Mouse (Mus musculus): Measurements from ENCODE around the gene Pygo1. TPM values are rescaled to one million over a fixed set of nuclear protein-coding genes. Genes with fewer than 3 reads are reported as not detected.

Gene Pygo1
- total RNA-seq, 2 experiments from 2014 or later = 30.9 to 32.9 TPM

DNA sequence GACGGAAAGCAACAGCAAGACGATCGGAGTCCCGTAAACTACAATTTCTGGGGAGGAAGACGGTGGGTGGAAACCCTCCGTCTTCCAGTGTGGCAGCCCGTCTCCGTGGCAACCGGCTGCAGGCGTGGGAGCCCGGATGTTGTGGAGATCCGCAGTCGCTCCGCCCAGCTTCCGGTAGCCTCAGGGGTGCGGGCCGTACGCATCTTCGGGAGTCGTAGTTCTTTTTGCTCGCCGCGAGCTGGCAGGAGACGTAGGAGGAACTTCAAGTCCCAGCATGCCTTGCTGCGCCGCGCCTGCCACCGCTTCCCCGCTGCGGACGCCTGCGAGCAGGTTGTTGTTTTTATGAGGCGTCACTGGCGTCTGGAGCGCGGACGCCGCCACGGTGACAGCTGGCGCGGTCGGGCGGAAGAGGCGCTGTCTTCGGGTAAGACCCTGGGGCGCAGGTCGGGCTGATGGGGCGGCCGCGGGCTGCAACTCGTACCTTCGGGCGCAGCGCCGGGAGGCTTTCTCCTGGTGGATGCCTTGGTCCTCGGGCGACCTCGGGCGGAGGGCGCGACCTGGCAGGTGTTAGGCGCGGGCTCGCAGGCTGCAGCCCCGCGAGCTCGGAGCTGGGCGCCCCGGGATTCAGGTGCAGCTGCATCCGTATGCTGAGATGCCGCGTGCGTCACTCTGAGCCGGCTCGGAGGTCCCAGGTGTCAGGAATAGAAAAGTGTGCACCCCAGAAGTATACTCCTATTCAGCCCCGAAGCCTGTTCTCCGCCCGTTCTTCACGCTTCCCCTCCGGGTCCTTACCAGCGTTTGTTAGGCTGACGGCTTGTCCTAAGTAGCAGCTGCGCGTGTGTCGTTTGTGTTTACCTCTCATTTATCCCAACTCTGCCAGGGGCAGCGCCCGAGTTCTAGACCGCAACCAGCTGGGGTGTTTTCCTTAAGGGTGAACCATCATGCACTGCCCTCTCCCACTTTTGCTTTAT lies 60.1 kb downstream of the Pygo1 start, which contains the start of the genes Ccpg1os and Ccpg1:
TSS of gene Ccpg1os (minus strand) at position 133 of the 971 bp plus-strand sequence.
TSS of gene Ccpg1 (plus strand) at position 180 of the 971 bp plus-strand sequence.
- DNase-seq (ENCODE audit: low spot score in 2 of 2) = peak; percentile 96 to 99
- peak; percentile 35 for TF ChIP-seq CTCF (conservative IDR thresholded peaks at IDR 0.05)
- peak within 1 kb of the TSS; percentile 97 for H3K27ac ChIP-seq

DNA sequence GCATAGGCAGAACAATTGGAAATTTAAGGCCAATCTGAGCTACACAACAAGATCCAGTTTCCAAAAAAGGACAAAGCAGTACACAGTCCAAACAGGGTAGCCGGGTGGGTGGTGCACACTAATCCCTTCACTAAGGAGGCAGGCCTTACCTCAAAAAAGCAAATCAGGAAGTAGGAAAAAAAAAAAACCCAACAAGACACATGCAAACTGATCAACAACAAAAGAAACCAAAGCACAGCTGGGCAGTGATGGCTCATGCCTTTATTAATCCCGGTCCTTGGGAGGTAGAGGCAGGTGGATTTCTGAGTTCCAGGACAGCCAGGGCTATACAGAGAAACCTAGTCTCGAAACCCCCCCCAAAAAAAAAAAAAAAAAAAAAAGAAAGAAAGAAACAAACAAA lies 62.3 kb downstream of the Pygo1 start:
- Histone ChIP-seq H3K4me3 (no peak overlapping the region), H3K27ac (no peak overlapping the region)
- no peak for TF ChIP-seq CTCF (conservative IDR thresholded peaks at IDR 0.05)
- DNase-seq (ENCODE audit: low spot score in 2 of 2) = no peak

More for the DNA sequence above, 60.1 kb downstream of the Pygo1 start, which contains the start of the genes Ccpg1os and Ccpg1:
- H3K4me3 ChIP-seq = peak within 1 kb of the TSS; percentile 86

DNA sequence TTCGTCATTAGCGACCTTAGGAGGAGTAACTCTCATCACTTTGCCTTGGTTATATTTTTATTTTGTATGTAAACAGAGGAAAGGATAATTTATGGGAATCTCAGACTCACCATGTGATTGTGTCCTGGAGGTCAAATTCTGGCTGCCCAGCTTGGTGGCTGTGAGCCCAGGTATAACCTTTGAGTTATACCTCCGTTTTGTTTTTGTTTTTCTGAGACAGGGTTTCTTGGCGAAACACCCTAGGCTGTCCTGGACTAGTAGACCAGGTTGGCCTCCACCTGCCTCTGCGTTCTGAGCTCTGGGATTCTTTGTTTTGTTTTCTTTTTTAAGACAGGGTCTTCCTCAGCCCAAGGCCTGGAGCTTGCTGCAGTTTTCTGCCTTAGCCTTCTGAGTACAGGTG lies 63.3 kb downstream of the Pygo1 start:
- DNase-seq (ENCODE audit: low spot score in 2 of 2) = no peak
- H3K27ac ChIP-seq = no peak overlapping the region; the same call in 1 of the 2 replicates
- TF ChIP-seq CTCF (conservative IDR thresholded peaks at IDR 0.05) = no peak
- no peak overlapping the region for H3K4me3 ChIP-seq

DNA sequence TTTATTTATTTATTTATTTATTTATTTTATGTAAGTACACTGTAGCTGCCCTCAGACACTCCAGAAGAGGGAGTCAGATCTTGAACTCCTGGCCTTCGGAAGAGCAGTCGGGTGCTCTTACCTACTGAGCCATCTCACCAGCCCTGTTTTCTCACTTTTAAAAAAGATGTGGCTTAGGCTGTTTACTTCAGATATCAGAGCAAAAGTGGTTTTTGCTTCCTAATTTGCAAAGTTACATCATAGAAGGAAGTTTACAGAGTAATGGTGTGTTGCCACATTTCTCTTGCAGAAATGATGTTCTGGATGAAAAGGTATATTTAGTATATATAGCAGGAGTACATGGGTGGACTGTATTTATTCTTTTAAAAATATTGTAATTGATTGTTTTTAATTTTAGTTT lies 66.0 kb downstream of the Pygo1 start:
- H3K4me3 ChIP-seq = no peak overlapping the region
- TF ChIP-seq CTCF (conservative IDR thresholded peaks at IDR 0.05) = no peak
- no peak overlapping the region for H3K27ac ChIP-seq
- DNase-seq (ENCODE audit: low spot score in 2 of 2) = no peak

DNA sequence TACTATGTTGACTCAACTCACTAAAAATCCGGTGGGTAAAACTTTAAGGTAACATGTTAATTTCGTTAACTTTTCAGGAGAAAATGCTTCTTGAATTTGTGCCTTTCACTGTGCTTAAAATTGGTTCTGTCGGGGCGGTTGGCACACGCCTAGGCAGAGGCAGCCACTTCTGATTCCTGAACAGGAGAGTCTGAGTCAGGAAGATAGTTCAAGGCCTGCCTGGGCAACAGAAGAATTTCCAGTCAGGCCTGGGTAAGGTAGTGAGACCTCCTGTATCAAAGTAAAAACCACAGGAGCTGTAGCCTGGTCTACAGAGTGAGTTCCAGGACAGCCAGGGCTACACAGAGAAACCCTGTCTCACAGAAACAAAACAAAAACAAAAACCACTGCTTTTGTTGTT lies 67.1 kb downstream of the Pygo1 start:
- no peak overlapping the region for H3K27ac ChIP-seq
- TF ChIP-seq CTCF (conservative IDR thresholded peaks at IDR 0.05) = no peak
- DNase-seq (ENCODE audit: low spot score in 2 of 2) = no peak
- no peak overlapping the region for H3K4me3 ChIP-seq

DNA sequence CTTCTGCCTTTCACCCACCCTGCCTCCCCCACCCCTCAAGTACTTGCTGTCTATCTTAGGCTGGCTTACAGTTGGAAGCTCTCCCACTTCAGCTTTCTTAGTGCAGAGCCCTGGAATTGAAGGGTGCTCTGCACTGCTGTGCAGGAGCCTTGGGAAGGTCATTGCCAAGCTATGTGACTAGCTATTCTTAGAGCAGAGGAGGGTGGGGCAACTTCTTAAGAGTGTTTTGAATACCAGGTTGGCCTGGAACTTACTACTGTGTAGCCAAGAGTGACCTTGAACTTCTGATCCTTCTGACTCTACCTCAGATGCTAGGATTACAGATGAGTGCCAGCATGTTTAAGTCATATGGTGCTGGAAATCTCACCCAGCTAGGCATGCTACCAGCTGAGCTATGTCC lies 70.7 kb downstream of the Pygo1 start:
- no peak overlapping the region for H3K4me3 ChIP-seq
- no peak for DNase-seq (ENCODE audit: low spot score in 2 of 2)
- no peak overlapping the region for H3K27ac ChIP-seq
- no peak for TF ChIP-seq CTCF (conservative IDR thresholded peaks at IDR 0.05)

DNA sequence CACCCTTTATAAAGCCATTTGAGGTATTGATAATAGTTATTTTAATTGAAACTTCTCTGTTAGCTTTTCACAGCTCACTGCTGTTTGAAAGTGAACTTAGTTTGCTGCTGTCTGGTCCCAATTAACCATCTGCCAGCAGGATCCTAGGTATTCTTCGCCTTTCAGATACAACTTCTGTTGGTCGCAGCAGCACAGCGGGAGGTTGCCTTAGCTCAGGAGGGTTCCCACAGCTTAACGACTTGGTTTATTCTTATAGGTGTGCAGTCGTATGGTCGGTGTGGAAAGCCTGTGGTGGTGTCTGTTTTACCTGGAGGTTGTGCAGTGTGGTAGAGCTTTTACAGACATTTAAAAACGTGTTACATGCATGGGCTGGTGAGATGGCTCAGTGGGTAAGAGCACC lies 71.4 kb downstream of the Pygo1 start:
- TF ChIP-seq CTCF (conservative IDR thresholded peaks at IDR 0.05) = no peak
- Histone ChIP-seq H3K27ac (no peak overlapping the region), H3K4me3 (no peak overlapping the region)
- DNase-seq (ENCODE audit: low spot score in 2 of 2) = no peak

DNA sequence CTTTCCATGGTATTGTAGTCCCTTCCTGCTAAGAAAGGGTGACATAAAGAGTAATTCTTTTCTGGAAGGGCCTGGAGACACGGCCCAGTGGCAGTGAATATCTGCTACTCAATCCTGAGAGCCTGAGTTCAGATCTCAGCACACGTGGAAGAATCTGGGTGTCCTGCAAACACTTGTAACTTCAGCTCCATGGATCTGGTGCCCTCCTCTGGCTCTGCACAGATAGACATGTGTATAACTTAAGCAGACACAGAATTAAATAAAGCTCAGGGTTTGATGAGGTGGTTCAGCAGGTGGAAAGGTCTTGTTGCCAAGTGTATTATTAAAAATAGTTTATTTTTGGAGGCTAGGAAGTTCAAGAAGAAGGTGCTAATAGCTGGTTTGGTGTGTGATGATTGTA lies 75.0 kb downstream of the Pygo1 start:
- TF ChIP-seq CTCF (conservative IDR thresholded peaks at IDR 0.05) = peak; percentile 56
- Histone ChIP-seq H3K4me3 (no peak overlapping the region), H3K27ac (no peak overlapping the region)
- no peak for DNase-seq (ENCODE audit: low spot score in 2 of 2)

DNA sequence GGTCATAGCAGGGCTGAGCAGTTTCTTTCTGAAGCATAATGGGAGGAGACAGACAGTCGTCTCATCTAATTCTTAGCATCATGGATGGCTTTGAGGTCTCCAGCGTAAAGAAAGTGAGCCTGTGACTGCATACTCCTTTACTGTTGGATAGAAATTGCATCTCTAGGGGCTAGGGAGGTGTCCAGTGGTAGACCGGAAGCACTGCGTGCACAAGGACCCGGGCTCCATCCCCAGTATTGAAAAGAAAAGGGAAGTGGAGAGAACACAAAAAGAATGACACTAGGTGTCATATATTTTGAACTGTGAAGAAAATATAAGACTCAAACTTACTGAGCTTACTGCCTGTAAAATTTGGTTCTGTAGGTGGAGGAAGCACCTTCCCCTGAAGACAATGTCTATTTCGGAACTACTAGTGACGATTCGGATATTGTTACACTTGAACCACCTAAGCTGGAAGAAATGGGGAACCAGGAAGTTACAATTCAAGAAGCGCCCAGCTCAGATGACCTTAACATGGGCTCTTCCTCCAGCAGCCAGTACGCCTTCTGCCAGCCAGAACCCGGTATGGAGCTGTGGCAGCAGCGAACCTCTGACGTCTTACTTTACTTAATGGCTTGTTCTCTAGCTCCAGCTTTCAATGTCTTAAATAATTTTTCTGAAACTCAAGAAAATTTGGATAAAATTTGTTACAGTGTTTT lies 76.0 kb downstream of the Pygo1 start:
- no peak for DNase-seq (ENCODE audit: low spot score in 2 of 2)
- no peak overlapping the region for H3K4me3 ChIP-seq
- H3K27ac ChIP-seq = no peak overlapping the region; the same call in 1 of the 2 replicates
- no peak for TF ChIP-seq CTCF (conservative IDR thresholded peaks at IDR 0.05)

Other genes with a start within 250 kb of the Pygo1 start
- gene Prtg, start 118.8 kb upstream of the Pygo1 start, total RNA-seq (2021) = 1 to 10 TPM; 3.2 to 3.3 TPM
- gene Dyx1c1, start 33.1 kb downstream of the Pygo1 start, total RNA-seq (2021) = 1 to 10 TPM; 2.5 to 3.8 TPM
- gene Gm44503, start 33.2 kb downstream of the Pygo1 start, total RNA-seq (2021) = not detected
- gene Ccpg1os, start 59.7 kb downstream of the Pygo1 start, total RNA-seq (2021) = 10 to 100 TPM in 1 of 2 experiments, 1 to 10 TPM in 1; 9.3 to 11.0 TPM
- 100 to 1,000 TPM; 149 to 152 TPM for gene Ccpg1, start 59.8 kb downstream of the Pygo1 start, total RNA-seq (2021)
- gene Pigb, start 114.7 kb downstream of the Pygo1 start, total RNA-seq (2021) = 10 to 100 TPM; 16.8 to 17.7 TPM
- 10 to 100 TPM; 14.5 to 17.3 TPM for gene Rab27a, start 119.2 kb downstream of the Pygo1 start, total RNA-seq (2021)
- 1 to 10 TPM; 3.8 to 5.4 TPM for gene Khdc3, start 176.2 kb downstream of the Pygo1 start, total RNA-seq (2021)
- under 1 TPM in 1 of 2 experiments, not detected in 1; 0.91 TPM for gene Gm20509, start 176.8 kb downstream of the Pygo1 start, total RNA-seq (2021)
- gene Rsl24d1, start 187.8 kb downstream of the Pygo1 start, total RNA-seq (2021) = 10 to 100 TPM; 63.2 to 66.6 TPM

All from layer of hippocampus, adult 2 months (tissue).